Mouse (Mus musculus) liver, embryonic 14.5 days (tissue): Measurements from ENCODE around the gene H2-DMa. TPM values are rescaled to one million over a fixed set of nuclear protein-coding genes. Genes with fewer than 3 reads are reported as not detected.

Source experiments
- ATAC-seq: fragments of 200-750 bp; cut with Nextera tagmentation; 2 replicates; pipeline ENCODE4 v1.8.0; 2017; ENCODE audit warnings: moderate number of reproducible peaks, mild to moderate bottlenecking, moderate library complexity; ENCODE audit not compliant: insufficient read depth
- DNase-seq, 3 experiments: peaks; one replicate each; pipeline ENCODE4 v3.0.0-alpha.2; 2012 to 2013; ENCODE audit warnings: low read depth in 3 of 3, low spot score in 3 of 3
- H3K27ac ChIP-seq: fragments of 300-500 bp; sonication (generic); 2 replicates; pipeline ENCODE4 v1.5.1; 2014; ENCODE audit warnings: moderate library complexity, mild to moderate bottlenecking, control low read depth, inconsistent platforms
- H3K27me3 ChIP-seq: fragments of 300-500 bp; sonication (generic); 2 replicates; pipeline ENCODE4 v1.6.1; 2014; ENCODE audit warnings: mild to moderate bottlenecking, low read length, moderate library complexity; ENCODE audit not compliant: control insufficient read depth, insufficient read depth
- H3K36me3 ChIP-seq: fragments of 300-500 bp; sonication (generic); replicated peaks from 2 replicates; pipeline ENCODE4 v1.6.1; 2014; ENCODE audit warnings: low read depth; ENCODE audit not compliant: control insufficient read depth, insufficient read depth
- H3K4me1 ChIP-seq, 2 experiments: fragments of 200-500 bp in 1 of 2; fragments of 300-500 bp in 1 of 2; sonication (generic) in 1 of 2; replicated peaks; 2 replicates each; pipeline ENCODE4 v1.6.1; 2012 to 2014; ENCODE audit warnings: antibody characterized with exemption in 1 of 2, inconsistent platforms in 1 of 2, low read length in 1 of 2; ENCODE audit not compliant: control insufficient read depth in 2 of 2, insufficient read depth in 2 of 2
- H3K4me2 ChIP-seq: fragments of 300-500 bp; sonication (generic); 2 replicates; pipeline ENCODE4 v1.6.1; 2014; ENCODE audit warnings: low read depth, mild to moderate bottlenecking, control low read depth, moderate library complexity
- H3K4me3 ChIP-seq, 2 experiments: fragments of 200-500 bp in 1 of 2; fragments of 300-500 bp in 1 of 2; sonication (generic) in 1 of 2; 2 replicates each; pipeline ENCODE4 v1.5.1; 2012 to 2014; ENCODE audit warnings: low read depth in 2 of 2, low read length in 2 of 2, mild to moderate bottlenecking in 2 of 2, control low read depth in 1 of 2, inconsistent platforms in 1 of 2, moderate library complexity in 1 of 2; ENCODE audit not compliant: insufficient read depth in 1 of 2
- H3K9ac ChIP-seq: fragments of 300-500 bp; sonication (generic); replicated peaks from 2 replicates; pipeline ENCODE4 v1.6.1; 2014; ENCODE audit warnings: mild to moderate bottlenecking, control low read depth, moderate library complexity
- H3K9me3 ChIP-seq: fragments of 300-500 bp; sonication (generic); 2 replicates; pipeline ENCODE4 v1.6.1; 2016; ENCODE audit warnings: low read length, mixed read lengths; ENCODE audit not compliant: control insufficient read depth
- CTCF ChIP-seq: IDR thresholded peaks from 2 replicates; pipeline ENCODE4 v1.5.1; 2016; ENCODE audit warnings: antibody characterized with exemption, low read depth, control low read depth
- EP300 ChIP-seq: IDR thresholded peaks from 2 replicates; pipeline ENCODE4 v1.6.1; 2016; ENCODE audit warnings: antibody characterized with exemption, low read depth
- WGBS: fragments of 180-500 bp; shearing (Covaris S2); extraction: QIAGEN DNeasy Blood & Tissue Kit; methylation state at CpG from one replicate; pipeline ENCODE4 v1.1.7; 2014; ENCODE audit not compliant: insufficient replicate concordance; 5-methylcytosine and 5-hydroxymethylcytosine counted together
- polyA plus RNA-seq, 2 experiments: library from polyadenylated mRNA; depleted of rRNA in 1 of 2; stranded (reverse) in 1 of 2; unstranded in 1 of 2; fragments of >200 nt; fragmentation: Nextera tagmentation in 1 of 2; extraction: Ambion mirVana in 1 of 2; gene quantifications; 2 replicates each; pipeline versions ENCODE4 v1.2.1 to v1.2.3; 2012 to 2014

The H2-DMa gene
- 2.5 and 3.1 TPM in 2 replicates for polyA plus RNA-seq (2012; rRNA removed)
- 4.4 and 5.5 TPM in 2 replicates for polyA plus RNA-seq (2014; fragmentation: Nextera tagmentation; extraction: Ambion mirVana)

- DNase-seq (peak; percentile 98 to 99 (median 98)), ATAC-seq (peak; percentile 77)
- Histone ChIP-seq H3K27me3 (no peaks in the 10 kb centered on the region), H3K36me3 (peaks cover 43% of the 10 kb centered on the region), H3K27ac (peak within 1 kb of the TSS; percentile 99), H3K9ac (peak within 1 kb of the TSS; percentile 99), H3K4me3 (peak within 1 kb of the TSS; percentile 88 to 97), H3K4me1 (peaks cover 16 to 20% of the 10 kb centered on the region in 2 experiments), H3K9me3 (no peaks in the 10 kb centered on the region), H3K4me2 (peak within 1 kb of the TSS; percentile 100)
- under 1% methylated on average over 96 of the region's 96 CpGs for WGBS
- TF ChIP-seq EP300 (peak; percentile 43; the same call in 1 of the 2 replicates), CTCF (no peak)
Measured at GRCm38 (mm10) chr17:34119249-34120179, at the start of gene H2-DMa. Gene H2-DMa (plus strand): TSS chr17:34119541.

- H3K27me3 ChIP-seq = peaks cover 13% of the 10 kb centered on the region
- H3K4me2 ChIP-seq = no peak overlapping the region
- H3K9ac ChIP-seq = no peak overlapping the region
- no peak for DNase-seq
- no peaks in the 10 kb centered on the region for H3K36me3 ChIP-seq
- no peaks in the 10 kb centered on the region for H3K4me1 ChIP-seq
- H3K4me3 ChIP-seq = no peak overlapping the region
- no peak for ATAC-seq
- no peak for TF ChIP-seq EP300
- no peak for TF ChIP-seq CTCF
- H3K9me3 ChIP-seq = no peaks in the 10 kb centered on the region
- H3K27ac ChIP-seq = no peak overlapping the region
- WGBS = 41% methylated on average over 5 of the region's 5 CpGs
Measured at GRCm38 (mm10) chr17:34072091-34072490, 47.2 kb upstream of the H2-DMa start.

GRCm38 (mm10) chr17:34075271-34075670 is 44.1 kb upstream of the H2-DMa start:
- TF ChIP-seq CTCF (peak; percentile 68), EP300 (no peak)
- Histone ChIP-seq H3K4me1 (no peaks in the 10 kb centered on the region), H3K36me3 (no peaks in the 10 kb centered on the region), H3K4me2 (no peak overlapping the region), H3K9ac (no peak overlapping the region), H3K9me3 (no peaks in the 10 kb centered on the region), H3K4me3 (no peak overlapping the region), H3K27ac (no peak overlapping the region), H3K27me3 (peaks cover 17% of the 10 kb centered on the region)
- WGBS = 25% methylated on average over 7 of the region's 7 CpGs
- ATAC-seq (no peak), DNase-seq (peak; percentile 25 to 48 (median 45))

GRCm38 (mm10) chr17:34077549-34077948 is 41.8 kb upstream of the H2-DMa start:
- no peak overlapping the region for H3K9ac ChIP-seq
- WGBS = under 1% methylated on average over 9 of the region's 9 CpGs
- TF ChIP-seq EP300 (no peak), CTCF (peak; percentile 83)
- H3K9me3 ChIP-seq = no peaks in the 10 kb centered on the region
- no peaks in the 10 kb centered on the region for H3K36me3 ChIP-seq
- no peaks in the 10 kb centered on the region for H3K4me1 ChIP-seq
- no peak overlapping the region for H3K27ac ChIP-seq
- H3K4me3 ChIP-seq = no peak overlapping the region
- peaks cover 17% of the 10 kb centered on the region for H3K27me3 ChIP-seq
- no peak for ATAC-seq
- peak; percentile 45 to 52 (median 47) for DNase-seq
- H3K4me2 ChIP-seq = no peak overlapping the region

GRCm38 (mm10) chr17:34078148-34078547 is 41.2 kb upstream of the H2-DMa start:
- H3K36me3 ChIP-seq = no peaks in the 10 kb centered on the region
- ATAC-seq (no peak), DNase-seq (no peak)
- H3K4me1 ChIP-seq = no peaks in the 10 kb centered on the region
- TF ChIP-seq EP300 = no peak
- TF ChIP-seq CTCF = no peak
- no peak overlapping the region for H3K27ac ChIP-seq
- H3K27me3 ChIP-seq = peaks cover 17% of the 10 kb centered on the region
- no peak overlapping the region for H3K9ac ChIP-seq
- H3K9me3 ChIP-seq = no peaks in the 10 kb centered on the region
- H3K4me3 ChIP-seq = no peak overlapping the region
- 45% methylated on average over 4 of the region's 4 CpGs for WGBS
- H3K4me2 ChIP-seq = no peak overlapping the region
